Mouse (Mus musculus) myocyte (in vitro differentiated cells): ENCODE results near the gene Slc22a15. TPM values are rescaled to one million over a fixed set of nuclear protein-coding genes. Genes with fewer than 3 reads are reported as not detected.

Experiments used
- H3K27me3 ChIP-seq: one replicate; pipeline ENCODE4 v1.6.1; 2011; ENCODE audit not compliant: control insufficient read depth, insufficient read depth, insufficient read length
- H3K36me3 ChIP-seq: one replicate; pipeline ENCODE4 v1.6.1; 2011; ENCODE audit not compliant: control insufficient read depth, insufficient read depth
- H3K4me2 ChIP-seq: one replicate; pipeline ENCODE4 v1.6.1; 2011; ENCODE audit warnings: low read depth, control low read depth
- H3K4me3 ChIP-seq: one replicate; pipeline ENCODE4 v1.5.1; 2011; ENCODE audit warnings: mild to moderate bottlenecking, control low read depth, moderate library complexity
- H3K79me2 ChIP-seq: one replicate; pipeline ENCODE4 v1.6.1; 2011; ENCODE audit not compliant: control insufficient read depth, insufficient read depth
- H3ac ChIP-seq: one replicate; pipeline ENCODE4 v1.6.1; 2011; ENCODE audit not compliant: control insufficient read depth, insufficient read length
- CEBPB ChIP-seq: IDR thresholded peaks from 2 replicates; pipeline ENCODE4 v1.6.1; 2011; ENCODE audit warnings: mild to moderate bottlenecking, moderate library complexity; ENCODE audit not compliant: poor library complexity, insufficient read depth, severe bottlenecking
- E2F4 ChIP-seq: IDR thresholded peaks from one replicate; pipeline ENCODE4 v1.6.1; 2011; ENCODE audit warnings: mild to moderate bottlenecking, control low read depth, moderate library complexity; ENCODE audit not compliant: insufficient read depth
- MAX ChIP-seq: IDR thresholded peaks from one replicate; pipeline ENCODE4 v1.6.1; 2011; ENCODE audit warnings: low read depth, mild to moderate bottlenecking, control low read depth
- MYOD1 ChIP-seq, 3 experiments: IDR thresholded peaks; one replicate each; pipeline ENCODE4 v1.6.1; 2011; ENCODE audit warnings: control low read depth in 2 of 3, low read depth in 2 of 3, mild to moderate bottlenecking in 2 of 3, moderate library complexity in 1 of 3; ENCODE audit not compliant: insufficient read length in 2 of 3, control insufficient read depth in 1 of 3
- MYOG ChIP-seq, 3 experiments: IDR thresholded peaks; one replicate each; pipeline ENCODE4 v1.6.1; 2011; ENCODE audit warnings: control low read depth in 2 of 3, low read depth in 2 of 3, mild to moderate bottlenecking in 2 of 3; ENCODE audit not compliant: insufficient read length in 2 of 3, control insufficient read depth in 1 of 3, insufficient read depth in 1 of 3
- POLR2A ChIP-seq: IDR thresholded peaks from one replicate; pipeline ENCODE4 v1.6.1; 2011; ENCODE audit warnings: low read depth, mild to moderate bottlenecking, control low read depth, moderate library complexity; ENCODE audit not compliant: insufficient read length
- POLR2AphosphoS2 ChIP-seq: IDR thresholded peaks from one replicate; pipeline ENCODE4 v1.6.1; 2011; ENCODE audit warnings: low read depth, control low read depth; ENCODE audit not compliant: insufficient read length
- REST ChIP-seq: IDR thresholded peaks from one replicate; pipeline ENCODE4 v1.6.1; 2011; ENCODE audit warnings: mild to moderate bottlenecking, control low read depth, moderate library complexity; ENCODE audit not compliant: insufficient read depth, insufficient read length
- SRF ChIP-seq: IDR thresholded peaks from one replicate; pipeline ENCODE4 v1.6.1; 2011; ENCODE audit warnings: low read depth; ENCODE audit not compliant: control insufficient read depth, insufficient read length
- TCF12 ChIP-seq: IDR thresholded peaks from one replicate; pipeline ENCODE4 v1.6.1; 2011; ENCODE audit warnings: mild to moderate bottlenecking, control low read depth; ENCODE audit not compliant: poor library complexity, insufficient read depth, severe bottlenecking
- TCF3 ChIP-seq: IDR thresholded peaks from one replicate; pipeline ENCODE4 v1.6.1; 2011; ENCODE audit warnings: low read depth, control low read depth; ENCODE audit not compliant: insufficient read length
- USF1 ChIP-seq: IDR thresholded peaks from one replicate; pipeline ENCODE4 v1.6.1; 2011; ENCODE audit warnings: low read depth, mild to moderate bottlenecking, control low read depth, moderate library complexity
- polyA plus RNA-seq: library from polyadenylated mRNA; unstranded; fragments of >200 nt; fragmentation: generic; extraction: Trizol; gene quantifications from one replicate; pipeline ENCODE4 v1.2.1, GENCODE M21; 2012; ENCODE audit warnings: missing spikeins

Gene Slc22a15
- polyA plus RNA-seq, 1 experiment: 6.2 TPM

DNA sequence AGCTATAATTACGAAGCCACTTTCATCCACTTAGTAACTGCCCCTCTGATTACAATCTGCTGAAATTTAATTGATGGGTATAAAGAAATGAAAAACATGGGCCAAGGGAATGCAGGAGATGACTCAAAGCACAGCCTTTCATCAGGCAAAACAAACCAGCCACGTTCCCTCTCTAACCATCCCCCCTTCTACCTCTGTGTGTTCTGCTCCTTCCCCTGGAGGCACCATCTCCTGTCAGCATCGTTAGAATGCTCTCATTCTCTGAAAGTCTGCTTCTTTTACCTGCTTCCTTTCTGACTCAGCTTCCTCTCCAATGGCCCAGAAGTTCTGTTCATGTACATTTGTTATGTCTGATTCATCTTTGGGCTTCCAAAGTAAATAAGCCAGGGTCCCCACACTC lies 6.6 kb downstream of the Slc22a15 start:
- Histone ChIP-seq H3K36me3 (no peaks in the 10 kb centered on the region), H3K79me2 (no peaks in the 10 kb centered on the region), H3K27me3 (no peaks in the 10 kb centered on the region), H3K4me2 (peak overlapping the region; percentile 61), H3ac (no peak overlapping the region), H3K4me3 (no peak overlapping the region)
- TF ChIP-seq TCF12: no peak
- TF ChIP-seq POLR2A: no peak
- no peak for TF ChIP-seq MYOD1 (IDR thresholded peaks at IDR 0.05; ENCODE audit: control insufficient read depth in 1 of 3, insufficient read length in 2 of 3, low read depth in 2 of 3)
- no peak for TF ChIP-seq MYOG (IDR thresholded peaks at IDR 0.05; ENCODE audit: control insufficient read depth in 1 of 3, insufficient read depth in 1 of 3, insufficient read length in 2 of 3, low read depth in 2 of 3)
- no peak for TF ChIP-seq REST
- no peak for TF ChIP-seq SRF
- TF ChIP-seq E2F4: no peak
- TF ChIP-seq CEBPB: no peak
- TF ChIP-seq USF1: no peak
- no peak for TF ChIP-seq POLR2AphosphoS2
- TF ChIP-seq TCF3: no peak
- TF ChIP-seq MAX: no peak

GRCm38 (mm10) chr3:101916525-101916924 lies 7.7 kb downstream of the Slc22a15 start:
- H3K4me2 ChIP-seq: peak overlapping the region; percentile 61
- no peaks in the 10 kb centered on the region for H3K36me3 ChIP-seq
- no peaks in the 10 kb centered on the region for H3K79me2 ChIP-seq
- TF ChIP-seq MYOG (IDR thresholded peaks at IDR 0.05; ENCODE audit: control insufficient read depth in 1 of 3, insufficient read depth in 1 of 3, insufficient read length in 2 of 3, low read depth in 2 of 3): peak in 1 of 3 experiments; percentile 68
- peak; percentile 41 for TF ChIP-seq TCF12
- no peak for TF ChIP-seq TCF3
- peak; percentile 87 to 90 (median 88) for TF ChIP-seq MYOD1 (IDR thresholded peaks at IDR 0.05; ENCODE audit: control insufficient read depth in 1 of 3, insufficient read length in 2 of 3, low read depth in 2 of 3)
- H3K4me3 ChIP-seq: no peak overlapping the region
- no peak overlapping the region for H3ac ChIP-seq
- H3K27me3 ChIP-seq: no peaks in the 10 kb centered on the region

GRCm38 (mm10) chr3:101915048-101915801 lies 9.0 kb downstream of the Slc22a15 start:
- no peak overlapping the region for H3ac ChIP-seq
- H3K79me2 ChIP-seq: no peaks in the 10 kb centered on the region
- TF ChIP-seq POLR2A: no peak
- TF ChIP-seq TCF3: no peak
- TF ChIP-seq MYOG (IDR thresholded peaks at IDR 0.05; ENCODE audit: control insufficient read depth in 1 of 3, insufficient read depth in 1 of 3, insufficient read length in 2 of 3, low read depth in 2 of 3): no peak
- no peak overlapping the region for H3K4me3 ChIP-seq
- no peak overlapping the region for H3K4me2 ChIP-seq
- no peaks in the 10 kb centered on the region for H3K36me3 ChIP-seq
- no peaks in the 10 kb centered on the region for H3K27me3 ChIP-seq

DNA sequence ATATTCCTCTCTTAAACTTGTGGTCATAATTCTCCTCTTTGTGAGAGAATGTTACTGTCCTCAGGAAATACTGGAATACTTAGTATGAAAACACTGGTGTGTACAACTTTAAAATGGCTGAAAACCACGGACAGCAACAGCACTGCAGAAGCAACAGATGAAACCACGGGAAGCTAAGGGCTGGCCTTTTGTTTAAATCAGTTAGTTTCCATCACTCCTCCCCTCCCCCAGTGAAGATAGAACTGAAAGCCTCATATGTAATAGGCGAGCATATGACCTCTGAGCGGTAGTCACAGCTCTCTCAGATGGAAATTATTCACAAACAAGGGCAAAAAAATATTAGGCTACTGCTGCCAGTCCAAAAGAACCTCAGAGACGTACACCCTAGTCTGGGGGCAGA lies 10.0 kb downstream of the Slc22a15 start:
- TF ChIP-seq SRF (no peak), MYOD1 (IDR thresholded peaks at IDR 0.05; ENCODE audit: control insufficient read depth in 1 of 3, insufficient read length in 2 of 3, low read depth in 2 of 3) (no peak)
- no peaks in the 10 kb centered on the region for H3K36me3 ChIP-seq
- no peak overlapping the region for H3ac ChIP-seq
- H3K4me3 ChIP-seq: no peak overlapping the region
- no peaks in the 10 kb centered on the region for H3K27me3 ChIP-seq
- H3K79me2 ChIP-seq: no peaks in the 10 kb centered on the region
- no peak overlapping the region for H3K4me2 ChIP-seq

DNA sequence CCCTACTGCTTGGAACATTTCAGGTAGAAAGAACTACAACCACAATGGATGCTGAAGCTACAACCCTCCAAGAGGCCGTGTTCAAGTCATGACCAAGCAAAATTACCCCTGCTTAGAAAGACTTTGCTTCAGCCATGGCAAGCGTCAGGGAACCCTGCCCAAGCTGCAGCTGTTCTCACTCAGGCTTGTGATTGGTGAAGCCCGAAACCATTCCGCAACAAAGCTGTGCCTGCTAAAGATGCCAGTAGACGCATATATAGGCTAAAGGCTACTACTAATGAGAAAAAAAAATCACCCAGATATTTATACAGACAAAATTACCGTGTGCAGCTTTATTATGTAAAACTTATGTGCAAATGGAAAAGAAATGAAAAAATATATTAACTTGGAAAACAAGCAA lies 12.2 kb downstream of the Slc22a15 start:
- H3K36me3 ChIP-seq: no peaks in the 10 kb centered on the region
- H3K79me2 ChIP-seq: no peaks in the 10 kb centered on the region
- H3K4me2 ChIP-seq: no peak overlapping the region
- no peak overlapping the region for H3ac ChIP-seq
- TF ChIP-seq POLR2A (no peak), MYOD1 (IDR thresholded peaks at IDR 0.05; ENCODE audit: control insufficient read depth in 1 of 3, insufficient read length in 2 of 3, low read depth in 2 of 3) (peak in 2 of 3 experiments; percentile 16 to 45), MYOG (IDR thresholded peaks at IDR 0.05; ENCODE audit: control insufficient read depth in 1 of 3, insufficient read depth in 1 of 3, insufficient read length in 2 of 3, low read depth in 2 of 3) (peak in 1 of 3 experiments; percentile 48)
- no peak overlapping the region for H3K4me3 ChIP-seq
- no peaks in the 10 kb centered on the region for H3K27me3 ChIP-seq

DNA sequence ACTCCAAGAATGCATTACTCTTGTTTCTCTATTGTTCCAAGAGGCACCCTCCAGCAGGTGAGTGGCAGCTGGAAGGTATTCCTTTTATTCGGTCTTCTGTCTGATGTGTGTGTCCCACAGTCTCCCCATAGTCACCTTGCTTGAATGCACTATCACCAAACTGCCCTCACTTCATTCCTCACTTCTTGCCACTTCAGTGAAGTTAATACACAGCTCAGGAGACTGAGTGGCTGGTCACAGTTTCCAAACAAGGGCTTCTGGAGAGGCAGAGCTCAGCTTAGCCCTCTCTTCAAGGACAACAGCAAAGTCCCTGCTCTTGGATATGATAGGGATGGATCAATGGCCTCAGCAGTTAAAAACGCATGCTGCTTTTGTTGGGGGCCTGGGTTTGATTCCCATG lies 17.2 kb downstream of the Slc22a15 start:
- Histone ChIP-seq H3K79me2 (no peaks in the 10 kb centered on the region), H3ac (no peak overlapping the region), H3K4me2 (no peak overlapping the region), H3K27me3 (no peaks in the 10 kb centered on the region), H3K4me3 (no peak overlapping the region), H3K36me3 (no peaks in the 10 kb centered on the region)
- TF ChIP-seq SRF (no peak), MYOG (IDR thresholded peaks at IDR 0.05; ENCODE audit: control insufficient read depth in 1 of 3, insufficient read depth in 1 of 3, insufficient read length in 2 of 3, low read depth in 2 of 3) (no peak), TCF12 (no peak), USF1 (no peak)
